Mouse (Mus musculus): ENCODE results near the gene Cacna1a. TPM values are rescaled to one million over a fixed set of nuclear protein-coding genes. Genes with fewer than 3 reads are reported as not detected.

Cacna1a gene
- polyA plus RNA-seq, 1 experiment, result 74.9 TPM

- TF ChIP-seq GATA1 (IDR thresholded peaks at IDR 0.05; ENCODE audit: low read length), result no peak
These were observed 6.6 kb upstream of the Cacna1a start for GRCm38 (mm10) chr8:84381676-84382075.

DNA sequence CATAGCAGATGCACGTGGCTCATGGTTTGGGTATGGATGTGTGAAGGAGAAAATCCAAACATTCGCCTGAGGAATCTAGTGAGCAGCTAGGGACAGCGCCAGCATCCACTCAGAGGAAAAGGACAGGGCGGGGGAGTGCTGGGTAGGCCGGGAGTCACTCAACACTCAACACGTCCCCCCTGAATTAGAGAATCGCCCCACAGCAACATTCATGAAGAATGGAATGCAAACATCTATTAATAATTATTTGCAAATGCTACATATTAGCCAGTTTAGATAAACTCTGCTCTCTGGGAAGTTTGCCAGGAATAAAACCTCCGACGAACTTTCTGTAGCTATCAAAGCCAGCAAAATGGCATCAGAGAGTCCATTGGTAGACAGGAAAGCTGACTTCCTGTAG is 533 bp downstream of the Cacna1a start:
- TF ChIP-seq GATA1 (IDR thresholded peaks at IDR 0.05; ENCODE audit: low read length), result no peak

- no peak for TF ChIP-seq GATA1 (IDR thresholded peaks at IDR 0.05; ENCODE audit: low read length)
These were observed 933 bp downstream of the Cacna1a start for GRCm38 (mm10) chr8:84389173-84389572.

GRCm38 (mm10) chr8:84391611-84392010 is 3.4 kb downstream of the Cacna1a start:
- TF ChIP-seq GATA1 (IDR thresholded peaks at IDR 0.05; ENCODE audit: low read length), result no peak

- no peak for TF ChIP-seq GATA1 (IDR thresholded peaks at IDR 0.05; ENCODE audit: low read length)
These were observed 7.7 kb downstream of the Cacna1a start for GRCm38 (mm10) chr8:84395751-84396457.

DNA sequence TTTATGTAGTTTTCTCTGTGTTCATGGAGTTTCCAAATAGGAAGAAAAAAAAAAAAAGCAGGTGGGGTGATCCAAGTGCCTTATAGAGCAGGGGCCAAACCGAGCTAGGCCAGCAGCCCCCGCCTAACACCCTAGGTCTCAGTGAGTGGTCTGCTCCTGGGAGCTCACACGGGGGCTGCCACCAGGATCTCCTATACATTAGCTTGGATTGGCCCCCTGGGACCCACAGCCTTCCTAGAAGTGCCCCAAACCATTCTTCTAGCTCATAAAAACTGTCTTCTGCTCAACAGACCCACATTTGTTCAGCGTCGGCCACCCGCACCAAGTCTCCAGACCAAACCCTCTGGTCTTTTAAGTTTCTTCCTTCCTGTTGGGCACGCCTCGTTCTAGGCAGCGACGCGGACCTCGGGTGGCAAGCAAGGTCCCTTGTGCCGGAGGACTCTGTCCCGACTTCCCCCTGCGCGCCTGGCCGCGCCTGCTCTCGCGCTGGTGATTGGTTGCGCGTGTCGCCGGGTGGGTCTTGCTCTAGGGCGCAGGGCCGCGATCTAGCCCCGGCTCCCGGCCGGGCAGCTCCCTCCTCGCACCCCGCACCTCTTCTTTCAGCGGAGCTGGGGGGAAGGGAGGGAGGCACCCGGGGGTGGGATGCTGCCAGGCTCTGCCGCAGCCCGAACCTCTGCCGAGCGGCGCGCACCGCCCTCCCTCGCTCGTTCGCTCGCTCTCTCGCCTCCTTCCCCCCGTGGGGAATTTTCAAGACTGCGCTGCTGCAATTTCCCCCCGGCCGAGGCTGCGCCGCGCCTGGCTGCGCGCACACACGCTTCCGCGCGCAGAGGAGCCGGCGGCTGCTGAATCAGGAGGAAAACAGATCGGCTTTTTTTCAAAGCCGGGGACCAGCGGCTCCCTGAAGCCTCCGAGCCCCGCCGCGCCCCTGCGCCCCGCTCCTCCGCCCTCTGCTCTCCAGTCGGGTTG is 25.9 kb downstream of the Cacna1a start:
- no peak for TF ChIP-seq GATA1 (IDR thresholded peaks at IDR 0.05; ENCODE audit: low read length)

DNA sequence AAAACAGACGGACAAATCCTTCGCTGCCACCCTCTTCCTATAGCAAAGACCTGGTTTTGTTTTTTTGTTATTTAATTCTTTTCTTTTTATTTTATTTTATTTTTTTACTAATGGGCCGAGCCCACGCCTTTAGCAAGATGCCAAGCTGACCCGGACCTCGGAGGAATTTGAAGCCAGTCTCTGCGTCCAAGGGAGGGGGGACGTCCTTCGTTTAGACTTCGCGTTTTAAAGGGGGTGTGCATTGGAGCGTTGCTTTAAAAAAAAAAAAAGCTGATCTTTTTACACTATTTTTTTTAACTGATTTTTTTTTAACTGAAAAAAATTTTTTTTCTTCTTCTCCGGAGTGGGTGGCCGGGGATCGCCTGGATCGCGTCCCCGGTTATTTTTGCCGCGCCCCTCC is 26.7 kb downstream of the Cacna1a start:
- TF ChIP-seq GATA1 (IDR thresholded peaks at IDR 0.05; ENCODE audit: low read length), result no peak

- no peak for TF ChIP-seq GATA1 (IDR thresholded peaks at IDR 0.05; ENCODE audit: low read length)
These were observed 27.2 kb downstream of the Cacna1a start for GRCm38 (mm10) chr8:84415378-84415898.

DNA sequence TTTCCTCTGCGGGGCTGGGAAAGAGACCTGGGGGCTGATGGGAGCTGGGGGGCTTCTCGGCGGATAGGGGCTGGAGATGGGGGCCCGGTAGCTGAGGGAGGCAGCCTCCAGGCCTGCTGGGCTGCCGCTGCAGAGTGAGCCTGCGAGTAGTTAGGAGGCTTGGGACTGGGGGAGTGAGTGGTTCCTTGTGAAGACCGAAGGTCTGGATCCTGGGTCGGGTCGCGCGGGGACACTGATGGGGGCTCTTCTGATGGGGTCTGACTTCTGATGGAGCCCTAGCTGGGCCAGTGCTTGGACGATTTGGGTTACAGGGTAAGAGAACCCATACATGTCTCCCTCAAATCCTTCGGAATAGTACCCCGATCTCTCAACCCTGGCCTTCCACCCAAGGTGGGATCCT is 27.8 kb downstream of the Cacna1a start:
- no peak for TF ChIP-seq GATA1 (IDR thresholded peaks at IDR 0.05; ENCODE audit: low read length)

DNA sequence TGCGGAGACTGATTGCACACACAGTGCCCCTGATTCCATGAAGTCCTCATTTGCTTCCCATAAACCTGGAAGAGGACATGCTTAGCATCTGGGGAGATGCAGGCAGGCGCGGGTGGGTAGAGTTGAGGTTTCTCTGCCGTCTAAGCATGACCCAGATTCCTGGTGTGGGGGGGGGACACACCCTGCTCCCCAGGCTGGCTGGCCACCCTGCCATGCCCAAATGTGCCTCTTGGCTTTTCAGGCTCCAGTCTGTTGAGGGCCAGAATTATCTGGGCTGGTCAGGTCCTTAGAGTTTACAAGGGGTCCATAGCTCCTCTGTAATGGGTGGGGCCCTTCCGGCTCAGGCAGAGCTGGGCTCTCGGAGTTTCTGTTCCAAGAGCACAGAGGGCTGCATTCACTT is 28.7 kb downstream of the Cacna1a start:
- TF ChIP-seq GATA1 (IDR thresholded peaks at IDR 0.05; ENCODE audit: low read length), result no peak

- no peak for TF ChIP-seq GATA1 (IDR thresholded peaks at IDR 0.05; ENCODE audit: low read length)
These were observed 29.6 kb downstream of the Cacna1a start for GRCm38 (mm10) chr8:84417840-84418239.

DNA sequence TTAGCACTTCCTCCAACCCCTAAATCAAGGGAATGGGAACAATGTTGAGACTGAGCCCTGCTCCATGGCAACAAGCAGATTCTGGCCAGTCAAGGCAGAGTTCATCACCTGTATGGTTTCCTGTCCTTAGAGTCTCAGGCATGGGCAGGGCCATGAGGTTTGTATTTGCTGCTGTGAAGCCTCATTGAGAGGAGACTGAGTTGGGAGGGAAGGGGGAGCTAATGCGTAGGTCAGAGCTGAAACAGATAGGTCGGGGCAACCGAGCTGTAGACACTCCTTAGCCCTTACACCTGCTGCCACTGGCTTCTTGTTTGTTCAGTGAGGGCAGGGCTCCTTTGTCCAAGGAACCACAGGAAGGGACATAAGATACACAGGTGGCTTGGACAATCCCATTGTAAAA is 36.2 kb downstream of the Cacna1a start:
- no peak for TF ChIP-seq GATA1 (IDR thresholded peaks at IDR 0.05; ENCODE audit: low read length)

- no peak for TF ChIP-seq GATA1 (IDR thresholded peaks at IDR 0.05; ENCODE audit: low read length)
These were observed 37.8 kb downstream of the Cacna1a start for GRCm38 (mm10) chr8:84426087-84426486.

DNA sequence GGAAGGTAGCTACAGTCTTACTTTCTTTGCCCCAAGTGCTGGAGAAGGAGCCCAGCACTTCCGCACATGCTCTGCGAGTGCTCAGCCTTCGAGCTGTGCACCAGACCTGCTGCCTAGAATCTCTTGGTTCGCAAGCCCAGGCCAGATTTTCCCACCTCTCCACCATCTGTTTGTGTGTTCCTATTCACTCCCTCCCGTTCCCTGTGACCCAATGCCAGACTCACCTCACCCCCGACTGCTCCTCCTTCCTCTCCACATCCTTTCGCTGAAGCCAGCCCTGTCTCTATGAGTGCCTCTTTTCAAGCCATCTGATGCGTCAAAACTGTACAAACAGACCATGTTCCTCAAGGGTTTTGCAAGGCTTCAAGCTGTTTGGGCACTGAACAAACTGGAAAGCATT is 38.3 kb downstream of the Cacna1a start:
- TF ChIP-seq GATA1 (IDR thresholded peaks at IDR 0.05; ENCODE audit: low read length), result no peak

- no peak for TF ChIP-seq GATA1 (IDR thresholded peaks at IDR 0.05; ENCODE audit: low read length)
These were observed 39.8 kb downstream of the Cacna1a start for GRCm38 (mm10) chr8:84428034-84428433.

- TF ChIP-seq GATA1 (IDR thresholded peaks at IDR 0.05; ENCODE audit: low read length), result no peak
These were observed 40.8 kb downstream of the Cacna1a start for GRCm38 (mm10) chr8:84429014-84429413.
